Mouse (Mus musculus) bone marrow macrophage, adult 2 months (primary cell): ENCODE data around the gene Slc5a1.

Experiments used
- CTCF ChIP-seq: IDR thresholded peaks from 2 replicates; pipeline ENCODE4 v1.5.1; 2012; ENCODE audit warnings: low read depth, mild to moderate bottlenecking, low read length, moderate library complexity
- POLR2A ChIP-seq: IDR thresholded peaks from 2 replicates; pipeline ENCODE4 v1.6.1; 2012; ENCODE audit warnings: mild to moderate bottlenecking, low read depth, low read length, borderline replicate concordance

DNA sequence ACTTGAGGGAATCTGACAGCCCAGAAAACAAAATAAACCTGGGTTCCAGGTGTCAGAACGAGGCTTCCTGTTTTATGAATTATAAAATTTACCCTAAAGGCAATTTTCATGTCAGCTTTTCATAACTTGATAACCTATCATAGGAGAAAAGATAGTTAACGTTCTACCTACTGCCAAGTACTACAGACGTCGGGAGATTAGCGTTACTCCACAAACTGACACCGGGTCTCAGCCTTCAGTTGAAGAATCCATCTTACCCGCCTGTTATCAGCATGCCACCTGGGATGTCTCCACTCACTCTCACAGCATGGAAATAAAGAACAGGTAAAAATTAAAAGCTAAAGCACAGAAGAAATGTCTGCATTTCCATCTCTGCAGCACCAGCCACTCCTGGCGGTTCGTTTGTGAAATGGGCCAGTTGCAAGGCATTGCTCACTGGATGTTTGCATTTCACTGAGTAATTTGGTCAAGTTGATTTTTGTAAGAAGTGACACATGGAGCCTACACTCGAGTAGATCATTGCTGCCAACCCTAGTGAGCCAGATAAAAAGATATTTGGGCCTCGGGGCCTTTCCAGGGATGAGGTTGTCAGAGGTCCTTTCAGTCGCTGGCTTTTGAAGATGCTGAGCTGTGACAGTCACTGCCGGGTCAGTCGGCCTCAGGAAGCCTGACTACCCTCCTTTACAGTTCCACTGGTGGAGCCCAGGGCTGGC, 104.7 kb downstream of the Slc5a1 start:
- TF ChIP-seq CTCF: no peak
- TF ChIP-seq POLR2A: no peak
